Mouse (Mus musculus) bone marrow macrophage, adult 2 months (primary cell): ENCODE results near the gene Specc1l.

ENCODE experiments used
- CTCF ChIP-seq: IDR thresholded peaks from 2 replicates; pipeline ENCODE4 v1.5.1; 2012; ENCODE audit warnings: low read depth, mild to moderate bottlenecking, low read length, moderate library complexity
- POLR2A ChIP-seq: IDR thresholded peaks from 2 replicates; pipeline ENCODE4 v1.6.1; 2012; ENCODE audit warnings: mild to moderate bottlenecking, low read depth, low read length, borderline replicate concordance

GRCm38 (mm10) chr10:75337231-75337630 lies 125.4 kb downstream of the Specc1l start:
- TF ChIP-seq POLR2A: no peak
- no peak for TF ChIP-seq CTCF
